Mouse (Mus musculus): ENCODE data around the gene Pin1rt1. TPM values are rescaled to one million over a fixed set of nuclear protein-coding genes. Genes with fewer than 3 reads are reported as not detected.

Pin1rt1 gene
- total RNA-seq, 4 experiments from 2014 or later, result not detected

- peak; percentile 43 for DNase-seq
Measured at GRCm38 (mm10) chr2:104711585-104712485, 4.3 kb downstream of the Pin1rt1 start, which contains the start of gene Tcp11l1. Gene Tcp11l1, minus strand, starts transcription at chr2:104712169.

- DNase-seq, result no peak
Measured at GRCm38 (mm10) chr2:104710670-104711370, 5.4 kb downstream of the Pin1rt1 start.

DNA sequence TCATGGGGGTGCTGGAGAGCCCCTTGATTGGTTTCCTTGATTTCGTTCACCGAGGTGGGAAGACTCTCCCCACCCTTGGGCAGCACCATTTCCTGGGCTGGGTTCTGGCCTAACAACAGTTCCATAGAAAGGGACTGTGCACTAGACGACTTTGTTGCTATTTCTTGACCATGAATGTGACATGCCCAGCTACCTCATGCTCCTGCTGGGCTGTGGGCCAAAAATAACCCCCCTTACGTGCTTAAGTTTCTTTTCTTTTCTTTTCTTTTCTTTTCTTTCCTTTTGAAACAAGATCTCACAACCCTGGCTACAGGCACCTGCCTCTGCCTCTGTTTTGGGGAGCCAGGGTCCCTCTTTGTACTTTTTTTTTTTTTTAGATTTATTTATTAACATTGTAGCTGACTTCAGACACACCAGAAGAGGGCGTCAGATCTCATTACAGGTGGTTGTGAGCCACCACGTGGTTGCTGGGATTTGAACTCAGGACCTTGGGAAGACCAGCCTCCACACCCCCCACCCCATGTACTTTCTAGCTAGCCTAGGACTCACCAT lies 6.3 kb downstream of the Pin1rt1 start:
- no peak for DNase-seq

- DNase-seq, result no peak
Measured at GRCm38 (mm10) chr2:104704355-104704754, 11.8 kb downstream of the Pin1rt1 start.

DNA sequence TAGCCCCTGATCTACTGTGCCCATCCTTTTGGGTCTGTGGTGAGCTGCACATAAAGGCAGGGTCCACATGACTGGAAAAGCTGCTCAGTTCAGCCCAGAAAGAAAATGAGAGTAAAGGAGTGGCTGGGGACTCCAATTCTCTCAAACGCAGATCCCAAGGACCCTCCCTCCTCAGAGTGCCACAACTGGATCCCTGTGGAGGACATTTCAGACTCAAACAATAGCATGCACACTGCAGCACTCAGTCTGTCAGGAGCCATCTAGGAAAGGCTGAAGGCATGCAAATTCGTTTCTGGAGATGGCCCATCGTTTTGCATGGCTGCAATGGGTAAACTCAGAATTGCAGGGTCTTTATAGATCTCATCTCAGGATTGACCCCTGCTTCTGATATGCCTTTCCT lies 13.0 kb downstream of the Pin1rt1 start:
- no peak for DNase-seq

GRCm38 (mm10) chr2:104699659-104700058 lies 16.5 kb downstream of the Pin1rt1 start:
- DNase-seq, result no peak

DNA sequence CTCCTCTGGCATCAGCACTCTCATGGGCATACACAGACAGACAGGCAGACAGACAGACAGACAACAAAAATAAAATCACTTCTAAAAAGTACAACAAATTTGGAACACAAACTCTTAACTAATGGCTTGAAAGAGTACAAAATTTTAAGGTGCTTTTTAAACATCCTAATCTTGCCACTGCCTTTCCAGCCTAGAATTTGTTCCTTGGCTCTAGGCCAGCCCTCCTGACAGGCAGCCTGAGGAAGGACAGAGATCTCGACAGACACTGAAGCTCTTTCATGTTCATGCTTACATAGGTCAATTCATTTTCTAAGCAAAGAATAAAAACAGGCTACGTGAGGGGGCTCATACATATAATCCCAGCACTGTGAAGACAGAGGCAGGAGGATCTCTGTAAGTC lies 23.6 kb downstream of the Pin1rt1 start:
- DNase-seq, result no peak

DNA sequence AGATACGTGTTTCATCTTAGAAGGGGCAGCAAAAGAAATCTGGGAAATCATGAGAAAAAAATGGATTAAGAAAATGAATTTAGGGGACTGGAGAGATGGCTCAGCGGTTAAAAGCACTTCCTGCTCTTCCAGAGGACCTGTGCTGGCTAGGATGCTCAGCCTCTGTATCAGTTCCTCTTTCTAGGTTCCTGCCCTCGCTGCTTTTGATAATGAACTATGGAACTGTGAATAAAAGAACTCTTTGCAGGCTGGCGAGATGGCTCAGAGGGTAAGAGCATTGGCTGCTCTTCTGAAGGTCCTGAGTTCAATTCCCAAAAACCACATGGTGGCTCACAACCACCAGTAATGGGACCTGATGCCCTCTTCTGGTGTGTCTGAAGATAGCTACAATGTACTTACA lies 25.5 kb downstream of the Pin1rt1 start:
- no peak for DNase-seq

DNA sequence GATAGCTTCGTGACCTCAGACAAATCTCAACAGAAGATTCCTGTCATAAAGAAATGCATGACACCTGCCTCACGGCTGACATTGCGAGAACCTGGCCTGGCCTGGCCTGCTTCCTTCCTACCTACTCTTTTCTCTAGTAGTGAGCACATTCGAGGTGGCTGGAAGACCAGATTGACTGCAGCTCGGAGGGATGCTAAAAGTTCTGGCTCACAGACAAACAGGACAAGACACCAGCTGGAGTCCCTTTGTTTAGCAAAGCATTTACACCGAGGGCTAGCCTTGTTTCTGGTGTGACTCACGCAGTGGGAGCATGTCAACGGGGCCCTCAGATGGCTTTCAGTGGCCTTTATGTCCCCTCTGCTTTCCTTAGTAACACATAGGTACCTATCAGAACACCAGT lies 27.5 kb downstream of the Pin1rt1 start:
- DNase-seq, result no peak

- DNase-seq, result no peak
Measured at GRCm38 (mm10) chr2:104688321-104688720, 27.9 kb downstream of the Pin1rt1 start.

GRCm38 (mm10) chr2:104687261-104687660 lies 28.9 kb downstream of the Pin1rt1 start:
- DNase-seq, result no peak

DNA sequence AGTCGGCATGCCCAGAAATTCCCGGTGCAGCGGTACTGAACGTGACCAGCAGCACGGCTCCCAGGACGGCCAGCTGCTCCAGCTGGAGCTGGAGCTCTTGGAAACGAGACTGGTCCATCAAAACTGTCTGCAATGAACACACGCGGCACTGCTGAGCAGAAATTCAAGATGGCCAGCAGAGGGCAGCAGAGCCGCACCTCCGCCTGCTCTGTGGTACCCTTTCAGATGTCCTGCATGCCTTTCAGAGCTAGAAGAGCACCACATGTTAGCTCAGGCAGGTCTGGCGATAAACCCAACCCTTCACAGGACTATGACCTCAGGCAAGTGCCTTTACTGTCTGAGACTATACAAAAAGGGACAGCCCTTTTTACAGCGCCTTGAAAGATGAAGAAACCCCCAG lies 30.8 kb downstream of the Pin1rt1 start:
- DNase-seq, result peak; percentile 56

- no peak for DNase-seq
Measured at GRCm38 (mm10) chr2:104684771-104685170, 31.4 kb downstream of the Pin1rt1 start.

- no peak for DNase-seq
Measured at GRCm38 (mm10) chr2:104677326-104677725, 38.9 kb downstream of the Pin1rt1 start.

GRCm38 (mm10) chr2:104671724-104672123 lies 44.5 kb downstream of the Pin1rt1 start:
- no peak for DNase-seq

- no peak for DNase-seq
Measured at GRCm38 (mm10) chr2:104669122-104669804, 46.9 kb downstream of the Pin1rt1 start.

Other genes with a start within 250 kb of the Pin1rt1 start
- 100 to 1,000 TPM; 116 to 141 (median 135) TPM for gene Hipk3, start 221.9 kb downstream of the Pin1rt1 start, total RNA-seq (2022)
- gene Cstf3, start 125.9 kb downstream of the Pin1rt1 start, total RNA-seq (2022), result 10 to 100 TPM; 36.0 to 48.4 (median 38.8) TPM
- gene Tcp11l1, start 4.2 kb downstream of the Pin1rt1 start, total RNA-seq (2022), result 10 to 100 TPM; 13.2 to 27.1 (median 21.2) TPM
- 1 to 10 TPM; 1.3 to 2.3 (median 1.8) TPM for gene Depdc7, start 26.5 kb upstream of the Pin1rt1 start, total RNA-seq (2022)
- 10 to 100 TPM; 19.0 to 26.5 (median 25.6) TPM for gene Qser1, start 100.4 kb upstream of the Pin1rt1 start, total RNA-seq (2022)
- gene Prrg4, start 133.5 kb upstream of the Pin1rt1 start, total RNA-seq (2022), result 10 to 100 TPM in 2 of 4 experiments, 1 to 10 TPM in 2; 3.2 to 20.5 (median 10.9) TPM
- gene Ccdc73, start 151.4 kb upstream of the Pin1rt1 start, total RNA-seq (2022), result 10 to 100 TPM in 1 of 4 experiments, 1 to 10 TPM in 3; 4.4 to 10.4 (median 4.7) TPM